Mouse (Mus musculus) midbrain, embryonic 10.5 days (tissue): ENCODE measurements around the gene Plekhm3. TPM values are rescaled to one million over a fixed set of nuclear protein-coding genes. Genes with fewer than 3 reads are reported as not detected.

ENCODE experiments used
- DNase-seq: peaks from one replicate; pipeline ENCODE4 v3.0.0-alpha.2; 2017; ENCODE audit warnings: low spot score
- H3K27ac ChIP-seq: fragments of 300-500 bp; sonication (generic); replicated peaks from 2 replicates; pipeline ENCODE4 v1.5.1; 2016; ENCODE audit warnings: mild to moderate bottlenecking
- H3K27me3 ChIP-seq: fragments of 300-500 bp; sonication (generic); 2 replicates; pipeline ENCODE4 v1.6.1; 2016; ENCODE audit warnings: low read depth, mild to moderate bottlenecking; ENCODE audit not compliant: poor library complexity, severe bottlenecking
- H3K36me3 ChIP-seq: fragments of 300-500 bp; sonication (generic); 2 replicates; pipeline ENCODE4 v1.6.1; 2016; ENCODE audit warnings: mild to moderate bottlenecking, moderate library complexity
- H3K4me1 ChIP-seq: fragments of 300-500 bp; sonication (generic); 2 replicates; pipeline ENCODE4 v1.6.1; 2016
- H3K4me3 ChIP-seq: fragments of 300-500 bp; sonication (generic); 2 replicates; pipeline ENCODE4 v1.5.1; 2016; ENCODE audit warnings: mild to moderate bottlenecking, moderate library complexity
- H3K9me3 ChIP-seq: fragments of 300-500 bp; sonication (generic); replicated peaks from 2 replicates; pipeline ENCODE4 v1.6.1; 2016; ENCODE audit warnings: mild to moderate bottlenecking
- WGBS: fragments of 180-500 bp; shearing (Covaris S2); methylation state at CpG from one replicate; pipeline ENCODE4 v1.1.7; 2016; 5-methylcytosine and 5-hydroxymethylcytosine counted together
- polyA plus RNA-seq: library from polyadenylated mRNA; unstranded; fragments of >200 nt; fragmentation: Nextera tagmentation; extraction: Ambion mirVana; gene quantifications from 2 replicates; pipeline ENCODE4 v1.2.1, GENCODE M21; 2016

Plekhm3 gene
- polyA plus RNA-seq, 1 experiment from 2014 or later = 7.6 TPM

DNA sequence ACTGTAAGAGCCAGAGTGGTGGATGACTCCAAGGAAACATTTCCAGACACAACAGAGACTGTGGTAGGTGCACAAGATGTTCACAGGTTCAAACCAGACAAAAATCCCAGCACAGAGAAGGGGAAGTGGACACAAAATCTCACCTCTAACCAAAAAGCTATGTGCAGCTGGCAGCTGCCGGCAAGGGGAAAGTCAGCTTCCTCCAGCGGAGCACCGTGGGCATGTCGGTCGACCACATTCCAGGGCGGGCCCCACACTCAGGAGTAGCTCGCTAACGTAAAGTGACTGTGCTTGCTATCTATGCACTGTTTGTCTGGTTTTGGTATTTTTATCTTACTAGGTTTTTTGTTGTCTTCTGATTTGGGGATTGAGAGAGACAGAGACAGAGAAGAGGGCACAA, 7.2 kb downstream of the Plekhm3 start:
- Histone ChIP-seq H3K27ac (no peak overlapping the region), H3K27me3 (no peaks in the 10 kb centered on the region), H3K9me3 (no peaks in the 10 kb centered on the region), H3K4me3 (no peak overlapping the region), H3K36me3 (no peaks in the 10 kb centered on the region), H3K4me1 (no peaks in the 10 kb centered on the region)
- 90% methylated on average over 8 of the region's 8 CpGs for WGBS
- no peak for DNase-seq

DNA sequence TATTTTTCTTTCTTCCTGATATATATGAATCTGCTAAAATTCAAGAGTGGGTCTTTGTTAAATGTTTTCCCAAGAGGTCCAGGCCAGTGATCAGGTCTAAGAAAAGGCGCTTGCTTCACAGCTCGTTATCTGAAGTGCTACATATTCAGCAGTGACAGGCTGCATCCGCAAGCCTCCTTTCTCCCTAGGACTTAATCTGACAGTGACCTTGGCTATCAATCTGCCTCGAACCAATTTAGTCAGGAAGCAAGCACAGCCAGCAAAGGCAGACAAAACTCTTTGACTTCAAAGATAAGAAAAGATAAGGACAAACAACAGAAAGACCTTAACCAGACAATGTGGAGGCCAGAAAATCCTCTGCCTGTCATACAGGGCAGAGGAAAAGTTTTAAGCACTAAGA, 10.5 kb downstream of the Plekhm3 start:
- WGBS = 72% methylated on average over 4 of the region's 4 CpGs
- no peak overlapping the region for H3K27ac ChIP-seq

GRCm38 (mm10) chr1:64945214-64945785, 11.3 kb downstream of the Plekhm3 start:
- Histone ChIP-seq H3K36me3 (peaks cover 14% of the 10 kb centered on the region), H3K27me3 (no peaks in the 10 kb centered on the region), H3K27ac (no peak overlapping the region), H3K9me3 (peaks cover 3% of the 10 kb centered on the region; the same call in 1 of the 2 replicates), H3K4me3 (no peak overlapping the region), H3K4me1 (no peaks in the 10 kb centered on the region)
- no peak for DNase-seq
- 78% methylated on average over 9 of the region's 9 CpGs for whole genome bisulfite sequencing

More for the DNA sequence above, 10.5 kb downstream of the Plekhm3 start:
- Histone ChIP-seq H3K4me1 (no peaks in the 10 kb centered on the region), H3K36me3 (peaks cover 14% of the 10 kb centered on the region), H3K27me3 (no peaks in the 10 kb centered on the region), H3K9me3 (peaks cover 3% of the 10 kb centered on the region; the same call in 1 of the 2 replicates), H3K4me3 (no peak overlapping the region)
- DNase-seq = no peak

GRCm38 (mm10) chr1:64944746-64945145, 11.9 kb downstream of the Plekhm3 start:
- Histone ChIP-seq H3K27ac (no peak overlapping the region), H3K36me3 (peaks cover 14% of the 10 kb centered on the region), H3K4me3 (no peak overlapping the region), H3K9me3 (peaks cover 3% of the 10 kb centered on the region; the same call in 1 of the 2 replicates), H3K27me3 (no peaks in the 10 kb centered on the region), H3K4me1 (no peaks in the 10 kb centered on the region)
- 87% methylated on average over 2 of the region's 2 CpGs for WGBS
- DNase-seq = no peak

DNA sequence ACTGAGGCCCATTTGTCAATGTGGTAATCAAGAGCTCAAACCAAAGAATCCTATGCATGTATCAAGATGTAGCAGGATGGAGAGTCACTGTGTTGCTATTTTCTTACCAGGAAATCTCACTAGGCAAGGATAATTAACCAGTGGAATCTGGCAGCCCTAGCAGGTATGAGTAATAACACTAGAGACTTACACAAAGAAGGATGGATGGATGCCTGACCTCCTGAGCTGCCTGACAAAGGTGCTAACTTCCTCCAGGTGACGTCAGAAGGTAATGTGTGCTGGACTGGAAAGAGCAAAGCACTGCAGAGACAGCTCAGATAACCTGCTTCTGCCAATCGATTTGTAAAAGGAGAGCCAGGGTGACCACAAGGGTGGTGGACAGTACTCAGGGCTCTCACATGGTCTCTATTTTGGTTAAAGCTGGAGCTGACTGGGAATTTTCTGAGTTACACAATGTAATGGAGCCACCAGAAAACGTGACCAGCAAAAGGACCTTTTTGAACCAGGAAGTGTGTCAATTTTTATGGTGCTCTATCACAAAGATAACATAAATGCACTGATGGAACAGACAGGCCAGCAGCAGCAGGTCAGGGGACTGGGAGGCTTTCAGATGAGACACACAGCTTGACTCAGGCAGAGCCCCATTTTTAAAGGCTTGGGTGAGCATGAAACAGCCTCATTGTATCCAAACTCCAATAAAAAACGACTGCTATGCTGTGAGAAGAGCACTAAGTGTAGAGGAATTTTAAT, 14.4 kb downstream of the Plekhm3 start:
- Histone ChIP-seq H3K9me3 (peaks cover 3% of the 10 kb centered on the region; the same call in 1 of the 2 replicates), H3K27me3 (no peaks in the 10 kb centered on the region), H3K4me3 (no peak overlapping the region), H3K27ac (no peak overlapping the region), H3K36me3 (peaks cover 24% of the 10 kb centered on the region), H3K4me1 (no peaks in the 10 kb centered on the region)
- 72% methylated on average over 4 of the region's 4 CpGs for WGBS
- DNase-seq = no peak

- Histone ChIP-seq H3K4me3 (no peak overlapping the region), H3K4me1 (no peaks in the 10 kb centered on the region), H3K36me3 (peaks cover 32% of the 10 kb centered on the region), H3K27me3 (no peaks in the 10 kb centered on the region), H3K27ac (no peak overlapping the region), H3K9me3 (peaks cover 3% of the 10 kb centered on the region; the same call in 1 of the 2 replicates)
- WGBS = 94% methylated on average over 7 of the region's 7 CpGs
- no peak for DNase-seq
Measured at GRCm38 (mm10) chr1:64938907-64939306, 17.7 kb downstream of the Plekhm3 start.

DNA sequence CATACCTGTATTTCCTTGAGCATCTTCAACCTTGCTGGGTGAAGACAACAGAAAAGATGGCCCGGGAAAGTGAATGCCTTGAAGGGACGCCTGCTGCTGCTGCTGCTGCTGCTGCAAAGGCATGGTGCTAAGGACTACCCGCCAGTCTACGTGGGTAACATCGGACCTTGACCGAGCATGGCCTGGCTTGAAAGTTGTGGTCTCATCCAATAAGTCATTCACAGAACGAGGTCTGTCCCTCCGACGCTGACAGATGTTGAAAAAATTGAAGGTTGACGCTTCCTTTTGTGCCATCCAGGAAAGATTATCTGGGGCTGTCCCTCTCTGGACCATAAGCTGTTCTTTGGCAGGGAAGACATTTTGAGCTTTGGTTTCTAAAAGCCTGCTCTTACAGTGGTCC, 18.9 kb downstream of the Plekhm3 start:
- peaks cover 21% of the 10 kb centered on the region; the same call in 1 of the 2 replicates for H3K36me3 ChIP-seq
- DNase-seq = no peak
- no peaks in the 10 kb centered on the region for H3K9me3 ChIP-seq
- no peak overlapping the region for H3K4me3 ChIP-seq
- H3K27me3 ChIP-seq = no peaks in the 10 kb centered on the region
- H3K27ac ChIP-seq = no peak overlapping the region
- no peaks in the 10 kb centered on the region for H3K4me1 ChIP-seq
- WGBS = 94% methylated on average over 10 of the region's 10 CpGs

- no peak overlapping the region for H3K27ac ChIP-seq
- 92% methylated on average over 1 of the region's 1 CpGs for WGBS
- peaks cover 18% of the 10 kb centered on the region; the same call in 1 of the 2 replicates for H3K36me3 ChIP-seq
- H3K9me3 ChIP-seq = no peaks in the 10 kb centered on the region
- no peaks in the 10 kb centered on the region for H3K4me1 ChIP-seq
- DNase-seq = no peak
- H3K27me3 ChIP-seq = no peaks in the 10 kb centered on the region
- no peak overlapping the region for H3K4me3 ChIP-seq
Measured at GRCm38 (mm10) chr1:64932921-64933320, 23.7 kb downstream of the Plekhm3 start.

GRCm38 (mm10) chr1:64930124-64930523, 26.5 kb downstream of the Plekhm3 start:
- no peak overlapping the region for H3K4me3 ChIP-seq
- DNase-seq = no peak
- no peak overlapping the region for H3K27ac ChIP-seq
- no peaks in the 10 kb centered on the region for H3K9me3 ChIP-seq
- no peaks in the 10 kb centered on the region for H3K4me1 ChIP-seq
- 89% methylated on average over 6 of the region's 6 CpGs for WGBS
- 0 out of 2 replicates have a peak, but pooled peaks cover 3% of the 10 kb centered on the region for H3K36me3 ChIP-seq
- H3K27me3 ChIP-seq = no peaks in the 10 kb centered on the region

DNA sequence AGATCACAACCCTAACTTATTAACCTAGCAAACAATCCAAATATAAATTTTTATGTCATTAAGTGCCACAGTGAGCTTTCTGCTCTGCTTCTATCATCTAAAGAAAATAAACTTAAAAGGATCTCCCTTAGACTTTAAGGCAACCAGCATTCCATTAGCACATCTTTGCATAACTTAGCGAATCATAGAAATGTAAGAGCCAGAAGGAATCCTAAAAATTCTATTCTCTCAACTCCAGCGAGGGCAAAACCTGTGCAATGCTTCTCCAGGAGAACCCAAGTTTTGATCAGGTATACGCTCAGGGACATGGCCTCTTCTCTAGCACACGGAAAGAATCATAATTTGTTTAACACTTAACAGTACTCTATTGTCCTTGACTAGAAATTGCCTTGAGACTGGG, 27.0 kb downstream of the Plekhm3 start:
- 89% methylated on average over 4 of the region's 4 CpGs for WGBS
- H3K9me3 ChIP-seq = no peaks in the 10 kb centered on the region
- 0 out of 2 replicates have a peak, but pooled peaks cover 3% of the 10 kb centered on the region for H3K36me3 ChIP-seq
- H3K27me3 ChIP-seq = no peaks in the 10 kb centered on the region
- H3K4me1 ChIP-seq = no peaks in the 10 kb centered on the region
- DNase-seq = no peak
- no peak overlapping the region for H3K4me3 ChIP-seq
- H3K27ac ChIP-seq = no peak overlapping the region

DNA sequence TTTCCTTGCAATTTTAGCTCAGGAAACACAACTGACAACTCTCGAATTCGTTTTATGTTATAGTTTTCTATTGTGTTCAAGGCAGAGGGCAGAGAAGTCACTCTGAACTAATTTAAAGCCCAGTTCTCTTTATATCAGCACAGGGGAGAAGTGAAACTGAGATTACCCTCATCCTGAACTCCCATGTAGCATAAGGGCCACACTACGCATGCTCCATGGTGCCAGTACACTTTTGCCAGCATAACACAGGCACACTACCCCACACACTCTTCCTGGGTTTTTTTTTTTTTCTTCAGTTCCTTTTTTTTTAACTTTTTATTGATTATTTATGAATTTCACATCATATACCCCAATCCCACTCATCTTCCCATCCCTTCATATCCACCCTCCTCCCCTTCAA, 28.1 kb downstream of the Plekhm3 start:
- no peak overlapping the region for H3K4me3 ChIP-seq
- H3K36me3 ChIP-seq = no peaks in the 10 kb centered on the region
- H3K4me1 ChIP-seq = no peaks in the 10 kb centered on the region
- 89% methylated on average over 3 of the region's 3 CpGs for WGBS
- H3K9me3 ChIP-seq = no peaks in the 10 kb centered on the region
- no peaks in the 10 kb centered on the region for H3K27me3 ChIP-seq
- no peak overlapping the region for H3K27ac ChIP-seq
- no peak for DNase-seq

- H3K4me1 ChIP-seq = no peaks in the 10 kb centered on the region
- no peaks in the 10 kb centered on the region for H3K27me3 ChIP-seq
- 94% methylated on average over 15 of the region's 15 CpGs for WGBS
- H3K9me3 ChIP-seq = no peaks in the 10 kb centered on the region
- no peak for DNase-seq
- no peak overlapping the region for H3K27ac ChIP-seq
- H3K4me3 ChIP-seq = no peak overlapping the region
- no peaks in the 10 kb centered on the region for H3K36me3 ChIP-seq
Measured at GRCm38 (mm10) chr1:64927437-64928274, 29.0 kb downstream of the Plekhm3 start.
